Mouse (Mus musculus) cerebellum, postnatal 36 days (tissue): ENCODE results near the gene Prmt1.
A peak's percentile ranks its signal among the peaks of the same experiment; 100 is the strongest.

Experiments used
- DNase-seq, 2 experiments: peaks; one replicate each; pipeline ENCODE4 v3.0.0; 2021 to 2022; ENCODE audit warnings: mixed read lengths in 2 of 2

Gene Prmt1

DNA sequence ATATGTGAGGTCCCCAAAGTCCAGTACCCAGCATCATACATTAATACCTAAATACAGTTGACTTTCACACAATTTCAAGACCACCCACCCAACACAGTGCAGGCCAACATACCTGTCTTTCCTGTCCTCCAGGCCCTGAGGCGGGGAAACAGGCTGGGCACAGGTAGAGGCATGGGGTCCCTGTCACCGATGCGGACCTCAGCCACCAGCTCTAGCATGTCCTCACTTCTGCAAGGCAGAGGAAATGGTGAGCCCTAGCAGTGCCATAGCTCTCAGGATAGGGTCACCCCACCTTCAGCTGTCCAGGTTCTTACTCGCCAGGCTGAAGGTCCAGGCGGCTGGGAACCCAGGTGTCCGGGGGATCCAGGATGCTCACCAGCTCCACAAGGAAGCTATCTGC lies 25.6 kb upstream of the Prmt1 start:
- DNase-seq: no peak

DNA sequence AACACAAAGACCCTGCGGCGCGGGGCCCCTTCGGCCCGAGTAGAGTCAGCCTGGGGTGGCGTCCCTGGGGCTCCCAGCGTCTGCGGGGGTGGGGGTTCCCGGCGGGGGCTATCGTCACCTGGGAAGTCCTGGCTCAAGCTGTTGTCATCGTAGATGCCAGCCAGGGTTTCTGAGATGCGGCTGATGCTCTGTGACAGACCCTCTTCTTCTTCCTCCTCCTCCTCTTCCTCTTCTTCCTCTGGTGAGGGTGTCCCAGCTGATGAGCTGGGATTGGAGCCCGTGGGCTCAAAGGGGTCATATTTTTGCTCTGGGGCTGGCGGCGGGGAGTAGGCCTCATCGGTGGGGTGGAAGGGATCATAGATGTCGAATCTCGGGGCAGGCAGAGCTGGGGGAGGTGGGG lies 22.0 kb upstream of the Prmt1 start:
- DNase-seq: no peak

DNA sequence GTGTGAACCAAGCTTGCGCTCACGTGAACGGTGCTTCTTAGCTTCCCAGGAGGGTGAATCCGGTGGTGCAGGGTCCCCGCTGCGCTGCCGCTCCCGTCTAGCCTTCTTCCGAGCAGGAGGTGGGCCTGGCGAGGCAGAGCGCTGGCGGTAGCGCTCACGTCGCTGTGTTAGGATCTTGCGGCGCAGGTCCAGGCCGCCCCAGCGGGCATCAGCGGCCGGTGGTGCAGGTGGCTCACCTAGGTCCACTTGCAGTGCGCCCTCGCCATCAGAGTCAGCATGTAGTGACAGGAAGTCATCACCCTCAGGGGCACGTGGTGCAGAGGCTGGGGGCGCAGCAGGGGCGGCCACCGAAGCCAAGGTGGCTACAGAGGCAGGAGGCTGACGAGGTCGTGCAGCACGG lies 21.5 kb upstream of the Prmt1 start:
- no peak for DNase-seq

DNA sequence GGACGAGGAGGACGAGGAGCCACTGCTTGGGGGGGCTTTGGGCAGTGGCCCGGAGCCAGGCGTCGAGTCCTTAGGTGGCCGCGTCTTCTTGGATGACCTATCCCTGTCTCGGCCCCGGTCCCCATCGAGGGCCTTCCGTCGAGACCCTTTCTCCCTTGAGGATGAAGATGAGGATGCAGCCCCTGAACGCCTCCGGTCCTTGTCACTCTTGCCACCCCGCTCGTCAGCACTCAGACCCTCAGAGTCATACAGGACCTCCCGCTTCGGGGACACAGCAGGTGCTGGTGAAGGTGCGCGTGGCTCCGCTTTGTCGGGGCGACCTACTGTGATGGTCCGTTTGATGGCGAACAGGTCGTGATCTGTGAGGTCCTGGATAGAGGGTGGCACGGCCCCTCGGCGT lies 20.8 kb upstream of the Prmt1 start:
- no peak for DNase-seq

DNA sequence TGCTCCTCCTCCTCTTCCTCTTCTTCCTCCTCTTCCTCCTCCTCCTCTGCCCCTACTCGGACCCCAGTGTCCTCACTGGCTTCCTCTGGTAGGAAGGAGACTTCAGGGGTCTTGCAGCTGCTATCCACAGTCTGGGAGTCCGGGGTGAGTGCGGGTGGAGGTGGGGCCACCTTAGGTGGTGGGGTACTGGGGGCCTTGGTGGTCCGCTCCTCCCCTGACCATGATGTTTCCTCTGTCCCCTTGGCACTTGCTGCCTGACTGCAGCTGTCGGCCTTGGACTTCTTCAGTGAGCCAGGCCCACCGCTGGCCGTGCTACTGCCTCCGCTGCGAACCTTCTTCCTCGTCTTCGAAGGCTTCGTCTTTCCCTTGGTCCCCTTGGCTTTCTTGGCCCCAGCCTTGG lies 20.1 kb upstream of the Prmt1 start:
- DNase-seq: no peak

DNA sequence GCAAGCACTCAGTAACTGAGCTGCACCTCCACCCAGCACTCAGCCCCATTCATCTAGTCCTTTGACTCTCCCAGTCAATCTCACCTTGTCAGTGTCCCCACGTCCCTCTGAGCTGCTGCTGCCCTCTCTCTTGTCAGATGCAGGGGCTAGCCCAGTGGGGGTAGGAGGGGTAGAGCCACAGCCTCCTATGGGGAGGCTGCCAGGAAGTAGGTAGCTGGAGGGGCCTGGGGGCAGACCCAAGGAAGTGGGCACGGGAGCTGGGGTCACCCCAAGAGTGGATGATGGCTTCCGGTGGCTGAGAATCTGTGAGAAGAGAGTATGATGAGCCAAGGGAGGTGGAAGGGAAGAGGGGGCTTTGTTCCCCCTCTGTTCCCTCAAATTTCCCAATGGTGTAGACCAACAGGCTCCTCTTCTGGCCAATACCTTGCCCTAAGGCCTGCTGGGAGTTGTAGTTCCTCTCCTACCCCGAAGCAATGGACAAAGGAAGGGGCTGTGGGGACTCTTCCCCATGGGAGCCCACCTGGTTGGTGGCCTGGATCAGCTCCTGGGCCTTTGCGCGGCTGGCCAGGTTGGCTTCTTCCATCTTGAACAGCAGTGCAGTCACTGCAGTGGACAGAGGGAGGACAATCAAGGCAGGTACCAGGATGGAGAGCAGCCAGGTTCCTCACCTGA lies 19.1 kb upstream of the Prmt1 start:
- no peak for DNase-seq

DNA sequence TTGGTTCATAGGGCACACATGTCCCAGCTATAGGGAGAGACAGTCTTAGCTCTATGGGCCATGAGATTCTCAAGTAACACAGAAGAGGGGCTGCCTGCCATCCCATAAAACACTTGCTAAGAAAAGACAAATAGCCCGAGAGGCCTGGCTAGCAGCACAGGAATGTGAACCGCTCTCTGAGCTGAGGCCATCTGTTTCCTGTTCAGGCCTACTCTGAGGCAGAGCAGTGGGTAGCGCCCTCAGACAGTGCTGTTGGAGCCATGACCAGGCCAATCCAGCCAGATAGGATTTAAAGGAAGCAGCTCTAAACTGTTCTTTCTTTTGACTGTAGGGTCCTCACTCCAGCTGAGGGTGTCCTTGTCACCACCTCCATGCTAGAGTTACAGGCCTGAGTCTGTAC lies 18.2 kb upstream of the Prmt1 start:
- no peak for DNase-seq

DNA sequence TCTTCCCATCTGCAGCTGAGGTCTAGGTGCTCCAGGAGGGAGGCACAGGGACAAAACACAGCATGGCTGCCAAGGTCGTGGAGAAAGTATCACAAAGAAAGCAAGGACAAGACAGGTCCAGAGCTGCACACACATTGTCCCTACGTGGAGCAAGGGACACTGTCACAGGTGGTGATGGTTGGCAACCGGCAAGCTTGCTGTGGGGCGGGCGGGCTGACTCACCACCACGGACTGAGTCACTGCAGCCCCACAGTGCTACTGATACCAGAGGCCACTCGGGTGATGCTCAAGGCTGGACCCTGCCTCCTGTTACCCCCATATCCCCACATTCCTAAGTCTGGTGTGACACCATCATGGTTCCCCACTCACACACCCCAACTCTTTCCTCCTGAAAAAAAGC lies 16.1 kb upstream of the Prmt1 start:
- DNase-seq: peak; percentile 32 to 40

DNA sequence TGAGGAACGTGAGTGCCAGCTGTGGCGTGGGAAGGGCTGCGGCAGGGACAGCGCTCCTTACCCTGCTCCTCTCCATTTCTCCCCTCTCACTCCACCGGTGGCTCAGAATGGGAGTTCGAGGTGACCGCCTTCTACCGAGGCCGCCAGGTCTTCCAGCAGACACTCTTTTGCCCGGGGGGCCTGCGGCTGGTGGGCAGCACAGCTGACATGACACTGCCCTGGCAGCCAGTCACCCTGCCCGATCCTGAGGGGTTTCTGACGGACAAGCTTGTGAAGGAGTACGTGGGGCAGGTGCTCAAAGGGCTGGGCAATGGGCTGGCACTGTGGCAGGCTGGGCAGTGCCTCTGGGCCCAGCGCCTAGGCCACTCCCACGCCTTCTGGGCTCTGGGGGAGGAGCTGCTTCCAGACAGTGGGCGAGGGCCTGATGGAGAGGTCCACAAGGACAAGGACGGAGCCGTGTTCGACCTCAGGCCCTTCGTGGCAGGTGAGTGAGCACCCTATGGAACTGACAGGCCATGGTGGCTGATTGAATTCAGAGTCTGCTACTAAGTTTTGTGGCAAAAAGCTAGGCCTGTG lies 14.3 kb upstream of the Prmt1 start:
- DNase-seq: no peak

DNA sequence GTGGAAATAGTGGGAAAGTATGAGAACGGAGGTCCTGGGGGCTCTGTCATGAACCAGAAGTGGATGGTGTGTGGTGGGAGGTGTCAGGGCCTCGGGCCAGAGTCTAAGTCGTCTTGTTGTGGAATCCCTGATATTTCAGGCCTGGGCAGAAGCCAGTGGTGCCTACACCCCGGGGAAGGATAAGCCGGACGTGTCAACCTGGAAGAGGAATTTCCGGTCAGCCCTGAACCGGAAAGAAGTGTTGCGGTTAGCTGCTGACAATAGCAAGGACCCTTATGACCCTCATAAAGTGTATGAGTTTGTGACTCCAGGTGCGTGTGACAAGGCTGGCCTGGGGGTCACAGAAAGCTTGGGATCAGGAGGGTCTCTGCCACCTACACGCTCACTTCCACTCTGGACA lies 13.4 kb upstream of the Prmt1 start:
- no peak for DNase-seq

DNA sequence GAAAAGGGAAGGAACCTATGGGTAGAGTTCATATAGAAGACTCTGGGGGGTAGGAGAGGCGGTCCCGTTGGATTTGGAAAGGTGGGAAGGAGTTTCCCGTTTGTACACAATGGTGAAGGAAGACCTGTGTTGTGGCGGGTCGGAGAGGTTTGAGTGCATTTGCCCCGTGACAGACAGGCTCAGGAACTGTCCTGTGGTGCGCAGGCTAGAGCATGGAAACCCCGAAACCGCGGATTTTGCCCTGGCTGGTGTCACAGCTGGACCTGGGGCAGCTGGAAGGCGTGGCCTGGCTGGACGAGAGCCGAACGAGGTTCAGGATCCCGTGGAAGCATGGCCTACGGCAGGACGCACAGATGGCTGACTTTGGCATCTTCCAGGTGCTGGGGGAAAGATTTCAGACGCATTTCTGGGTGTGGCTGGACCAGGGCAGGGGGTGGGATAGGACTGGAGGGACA lies 12.2 kb upstream of the Prmt1 start, which contains the start of gene Bcl2l12:
Gene Bcl2l12, minus strand, starts transcription at position 212 of the 455 bp plus-strand sequence.
- peak; percentile 38 to 43 for DNase-seq

DNA sequence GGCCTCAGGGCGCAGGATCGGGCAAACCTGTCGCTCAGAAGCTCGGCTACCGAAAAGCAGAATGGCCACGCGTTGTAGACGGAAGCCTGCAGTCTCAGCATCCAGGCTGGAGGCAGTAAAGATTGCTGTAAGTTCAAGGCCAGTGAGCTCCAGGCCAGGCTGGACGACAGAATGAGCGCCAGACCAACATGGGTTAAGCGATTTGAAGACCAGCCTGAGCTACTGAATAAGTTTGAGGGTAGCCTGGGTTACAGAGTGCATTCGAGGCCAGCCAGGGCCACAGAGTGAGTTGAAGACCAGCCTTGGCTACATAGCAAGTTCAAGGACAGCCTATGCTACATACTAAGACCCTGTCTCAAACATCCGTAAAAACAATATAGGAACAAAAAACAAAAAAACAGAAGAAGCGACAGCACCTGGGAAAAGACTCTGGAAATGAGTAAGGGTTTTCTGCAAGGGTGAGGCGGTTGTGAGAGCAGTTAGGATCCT lies 11.6 kb upstream of the Prmt1 start:
- no peak for DNase-seq

DNA sequence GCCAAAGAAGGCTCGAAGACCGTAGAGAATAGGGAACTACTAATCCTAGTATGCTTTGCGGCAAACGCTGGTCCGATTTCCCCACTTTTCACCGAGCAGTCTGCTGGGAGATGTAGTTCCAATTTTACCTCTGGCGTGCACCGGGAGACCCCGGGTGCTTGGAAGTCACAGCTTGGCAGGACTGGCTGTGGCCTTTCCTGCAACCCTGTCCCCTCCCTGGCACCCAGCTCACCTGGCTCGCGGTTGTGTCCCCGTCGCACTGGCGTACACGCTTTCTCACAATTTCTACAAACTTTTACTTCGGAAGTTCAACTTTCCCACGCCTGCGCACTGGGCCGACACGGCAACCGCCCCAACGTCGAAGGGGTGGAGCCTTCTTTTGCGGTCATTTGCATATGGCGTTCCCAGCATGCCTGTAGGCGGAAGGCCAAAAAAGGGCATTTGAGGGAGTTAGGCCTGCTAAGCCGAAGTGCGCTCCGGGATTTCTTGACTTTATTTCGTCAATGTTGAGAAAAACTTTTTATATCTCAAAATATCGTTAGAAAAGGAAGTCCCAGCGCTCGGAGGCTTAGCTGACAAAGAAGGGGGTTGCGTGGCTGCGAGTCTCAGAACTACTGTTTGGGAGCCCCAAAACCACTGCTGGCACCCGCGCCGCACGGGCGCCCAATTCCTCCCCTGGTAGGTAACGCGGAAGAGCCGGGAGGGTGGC lies 11.0 kb upstream of the Prmt1 start, which contains the start of gene Irf3:
Gene Irf3, plus strand, starts transcription at position 418 of the 709 bp plus-strand sequence.
- peak; percentile 94 to 97 for DNase-seq

DNA sequence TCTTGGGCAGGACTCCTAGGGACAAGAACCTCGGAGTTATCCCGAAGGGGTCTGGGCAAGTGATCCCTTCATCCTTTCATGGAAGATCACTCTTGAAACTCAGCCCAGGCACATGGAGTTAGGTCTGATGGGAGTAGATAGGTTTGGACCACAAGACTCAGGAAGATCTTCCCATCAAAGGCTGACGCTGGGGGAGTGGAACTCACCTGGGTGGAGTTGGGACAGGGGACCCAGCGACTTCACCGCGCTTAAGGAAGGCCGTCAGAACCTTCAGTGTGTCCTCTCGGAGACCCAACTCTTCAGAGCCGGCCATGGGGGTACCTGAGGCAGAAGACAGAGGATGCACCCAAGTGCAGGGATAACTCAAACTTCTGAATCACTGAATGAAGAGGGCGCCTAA lies 10.3 kb upstream of the Prmt1 start:
- DNase-seq: no peak

DNA sequence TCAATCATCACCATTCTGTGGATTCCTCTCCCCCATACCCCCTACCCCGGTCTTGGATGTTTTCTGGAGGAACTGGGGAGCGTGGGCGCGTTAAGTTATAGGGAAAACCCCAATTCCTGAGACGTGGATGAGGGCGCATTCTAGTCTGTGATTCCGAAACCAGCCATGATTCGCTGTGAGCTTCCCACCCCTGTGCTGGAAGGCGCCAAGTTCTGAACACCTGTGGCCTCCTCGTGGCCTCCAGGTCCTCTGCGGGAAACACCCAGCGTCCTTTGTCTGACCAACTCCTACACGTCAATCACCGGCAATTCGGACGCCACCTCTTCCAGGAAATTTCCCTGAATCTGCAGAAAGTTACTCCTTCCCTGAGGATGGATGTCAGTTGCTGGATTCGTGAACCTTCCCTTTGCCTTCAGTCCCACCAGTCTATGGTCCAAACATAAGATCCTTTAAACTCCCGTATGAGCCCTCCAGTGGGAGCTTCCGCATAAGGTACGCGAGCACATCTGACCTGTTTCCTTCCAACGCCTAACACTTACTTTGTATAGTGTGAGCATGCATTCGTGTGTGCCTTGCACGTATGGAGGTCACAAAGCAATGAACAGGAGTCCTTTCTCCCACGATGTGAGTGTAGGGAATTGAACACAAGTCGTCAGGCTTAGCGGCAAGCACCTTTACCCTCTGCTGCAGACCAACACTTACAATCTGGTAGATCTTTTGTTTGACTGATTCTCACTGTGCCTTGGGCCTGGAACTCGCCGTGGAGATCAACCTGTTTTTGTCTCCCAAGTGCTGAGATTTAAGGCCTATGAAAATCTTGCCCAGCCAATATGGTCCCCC lies 731 bp upstream of the Prmt1 start:
- no peak for DNase-seq

DNA sequence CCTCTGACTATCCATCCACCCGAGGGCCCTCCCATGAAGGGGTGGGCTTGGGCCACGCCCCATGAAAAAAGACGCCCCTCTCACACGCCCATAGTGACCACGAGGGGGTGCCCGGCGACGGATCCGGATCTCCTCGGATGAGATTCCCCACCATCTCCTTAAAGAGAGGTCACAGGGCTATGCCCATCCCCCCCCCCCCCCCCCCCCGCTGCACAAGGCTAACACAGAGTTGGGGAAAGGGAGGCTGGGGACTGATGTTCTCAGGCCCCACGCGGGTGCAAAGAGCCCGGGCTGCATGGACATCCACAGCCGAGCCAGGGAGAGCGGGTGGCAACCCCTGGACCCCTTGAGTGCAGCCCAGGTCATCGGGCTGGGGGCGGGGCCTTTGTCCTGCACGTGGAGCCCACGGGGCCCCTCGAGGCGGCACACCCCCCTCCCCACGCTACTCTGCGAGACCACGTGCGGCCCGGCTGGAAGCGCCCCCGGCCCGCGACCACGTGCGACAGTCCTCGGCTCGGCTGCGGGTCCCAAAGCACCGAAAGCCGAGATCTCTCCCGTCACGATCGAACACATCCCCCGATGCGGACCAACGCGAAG lies 675 bp downstream of the Prmt1 start:
- DNase-seq: peak; percentile 50 to 61

DNA sequence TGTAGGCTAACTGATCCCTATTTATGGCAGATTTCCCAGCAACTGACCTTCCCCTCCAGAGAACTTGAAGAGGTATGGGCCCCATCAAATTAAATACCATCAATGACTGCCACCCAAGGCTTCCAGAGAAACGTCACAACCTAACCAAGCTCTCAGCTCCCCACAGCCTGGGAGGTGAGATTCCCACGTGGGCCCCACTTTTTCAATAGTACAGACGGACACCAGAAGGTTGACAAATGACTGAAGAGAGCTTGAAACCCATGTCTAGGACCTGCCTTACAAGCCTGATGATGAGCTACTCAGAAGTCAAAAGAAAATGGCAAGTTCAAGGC lies 1.6 kb downstream of the Prmt1 start:
- no peak for DNase-seq

DNA sequence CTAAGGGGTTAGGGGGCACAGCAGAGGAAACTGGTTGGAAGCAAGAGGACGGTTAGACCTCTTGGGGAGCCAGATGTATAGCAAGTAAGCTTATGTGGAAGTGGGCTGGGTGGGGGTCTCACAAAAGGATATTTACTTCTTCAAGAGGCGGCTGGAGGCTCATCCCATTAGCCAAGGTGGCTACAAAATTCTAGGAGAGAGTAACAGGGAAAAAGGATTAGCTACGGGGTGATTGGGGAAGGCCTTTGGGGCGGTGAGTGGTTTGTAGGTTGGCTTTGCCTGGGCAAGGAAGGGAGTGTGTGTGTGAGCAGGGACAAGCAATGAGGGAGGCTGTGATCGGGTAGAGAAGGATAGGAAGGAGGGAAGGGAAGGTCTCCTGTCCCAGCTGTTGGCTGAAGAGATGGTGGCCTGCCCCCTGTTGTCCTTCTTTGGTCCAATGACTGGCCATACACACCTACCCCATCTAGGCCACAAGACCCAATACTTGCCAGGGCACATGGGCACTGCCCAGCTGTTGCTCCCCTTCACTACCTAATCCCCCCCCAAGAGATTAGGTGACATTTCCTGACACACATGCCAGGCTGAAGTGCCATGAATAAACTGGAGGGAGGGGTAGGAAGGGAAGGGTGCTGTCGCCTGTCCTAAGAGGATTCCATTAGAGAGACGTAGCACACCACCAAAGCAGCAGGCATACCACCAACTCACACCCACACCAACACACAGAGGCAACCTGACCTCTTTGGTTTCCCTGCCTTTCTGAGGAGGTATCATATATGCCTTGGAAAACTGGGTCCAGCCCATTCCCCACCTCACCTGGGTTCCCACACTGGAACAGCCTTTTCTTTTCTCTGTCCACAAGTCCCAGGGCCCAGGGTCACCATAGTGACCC lies 2.2 kb downstream of the Prmt1 start:
- DNase-seq: no peak

DNA sequence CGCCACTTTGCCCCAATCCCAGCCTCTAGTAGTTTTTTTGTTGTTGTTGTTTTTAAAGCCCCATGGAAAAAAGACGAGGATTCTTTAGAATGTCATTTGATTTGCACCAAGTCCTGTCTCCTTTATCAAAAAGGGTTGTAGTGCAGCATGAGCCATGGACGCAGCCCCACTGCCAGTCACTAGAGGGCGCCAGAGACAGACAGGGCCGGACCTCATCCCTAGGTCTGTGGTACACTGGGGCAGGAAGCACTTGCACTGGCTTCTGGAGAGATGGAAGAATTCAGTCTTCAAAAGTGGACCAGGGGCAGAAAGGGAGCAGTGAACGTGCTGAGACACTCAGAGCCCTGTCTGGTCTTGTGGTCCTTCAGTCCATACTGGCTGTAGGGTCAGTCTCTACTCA lies 3.3 kb downstream of the Prmt1 start:
- DNase-seq: peak; percentile 88 to 91

DNA sequence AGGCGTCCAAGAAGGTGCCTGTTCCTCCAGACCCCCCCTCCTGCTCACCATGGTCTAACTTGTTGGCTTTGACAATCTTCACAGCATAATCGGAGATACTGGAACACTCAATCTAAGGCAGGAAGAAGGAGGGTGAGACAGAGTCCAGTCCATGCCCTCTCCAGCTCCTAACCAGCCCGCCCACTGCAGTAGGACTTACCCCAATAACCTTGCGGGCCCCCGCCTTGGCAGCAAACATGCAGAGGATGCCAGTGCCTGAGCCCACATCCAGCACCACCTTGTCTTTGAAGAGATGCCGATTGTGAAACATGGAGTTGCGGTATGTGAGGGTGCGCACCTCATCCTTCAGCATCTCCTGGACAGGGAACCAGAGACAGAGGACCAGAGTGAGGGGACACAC lies 4.8 kb downstream of the Prmt1 start:
- DNase-seq: no peak

DNA sequence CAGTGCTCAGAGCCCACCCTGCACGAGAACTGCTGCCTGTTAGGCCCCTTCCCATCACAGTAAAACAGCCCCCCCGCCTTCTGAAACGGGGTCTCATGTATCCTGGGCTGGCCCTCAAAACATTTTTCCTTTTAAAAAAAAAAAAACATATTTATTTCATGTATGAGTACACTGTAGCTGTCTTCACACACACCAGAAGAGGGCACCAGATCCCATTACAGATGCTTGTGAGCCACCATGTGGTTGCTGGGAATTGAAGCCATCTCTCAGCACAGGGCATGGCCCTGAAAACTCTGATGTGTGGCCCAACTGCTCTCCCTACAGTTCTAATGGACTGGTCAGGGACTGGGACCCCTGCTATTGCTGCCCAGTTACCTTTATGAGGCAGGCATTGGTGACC lies 8.1 kb downstream of the Prmt1 start:
- DNase-seq: no peak

DNA sequence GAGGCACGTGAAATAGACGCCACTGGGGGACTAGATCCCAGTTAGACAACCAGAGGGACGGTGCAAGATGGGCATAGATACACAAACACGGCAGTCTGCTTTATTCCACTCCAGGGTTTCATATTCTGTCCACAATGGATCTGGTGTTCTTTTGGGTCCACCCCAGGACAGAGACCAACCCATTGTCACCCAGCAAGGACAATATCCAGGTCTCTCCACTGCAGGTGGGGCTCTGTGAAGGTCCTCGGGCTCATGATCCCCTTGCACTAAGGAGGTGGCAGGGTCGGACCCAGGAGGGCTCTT lies 11.3 kb downstream of the Prmt1 start:
- DNase-seq: no peak
